Mouse (Mus musculus) cerebellum, adult 8-10 months (tissue): ENCODE results near the gene Cog5.

Source experiments
- DNase-seq: peaks from one replicate; pipeline ENCODE4 v3.0.0; 2022

Cog5 gene

DNA sequence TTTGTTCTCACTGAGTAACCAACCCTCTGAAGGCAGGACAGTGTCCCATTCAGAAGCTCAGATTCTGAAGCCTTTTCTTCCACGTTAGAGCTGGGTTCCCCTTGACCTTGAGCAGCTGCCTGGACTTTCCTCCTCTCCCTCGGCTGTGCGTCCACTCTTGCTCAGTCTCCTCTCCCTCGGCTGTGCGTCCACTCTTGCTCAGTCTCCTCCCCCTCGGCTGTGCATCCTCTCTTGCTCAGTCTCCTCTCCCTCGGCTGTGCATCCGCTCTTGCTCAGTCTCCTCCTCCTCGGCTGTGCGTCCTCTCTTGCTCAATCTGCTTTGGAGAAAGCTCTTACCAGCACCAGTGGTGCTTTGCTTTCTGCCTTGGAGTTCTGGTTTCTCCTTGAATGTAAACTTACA is 171.2 kb downstream of the Cog5 start:
- DNase-seq: peak; percentile 58

DNA sequence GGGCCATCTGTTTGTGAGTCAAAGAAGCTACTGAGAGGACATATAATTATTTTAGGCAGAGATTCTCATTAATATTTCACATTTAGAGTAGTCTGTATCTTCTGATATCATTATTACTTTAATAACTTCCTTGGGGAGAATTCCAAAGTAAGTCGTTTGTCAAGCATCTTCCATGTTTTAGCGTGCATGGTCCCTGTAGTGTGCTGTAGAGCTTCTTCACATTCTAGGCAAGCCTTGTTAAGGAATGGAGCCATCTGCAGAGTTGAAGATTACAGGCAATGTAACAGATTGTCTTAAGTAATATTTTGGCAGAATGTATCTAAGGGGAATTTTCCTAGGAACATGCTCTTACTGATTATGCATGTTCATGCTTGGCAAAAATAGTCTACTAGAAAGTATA is 171.8 kb downstream of the Cog5 start:
- DNase-seq: no peak

DNA sequence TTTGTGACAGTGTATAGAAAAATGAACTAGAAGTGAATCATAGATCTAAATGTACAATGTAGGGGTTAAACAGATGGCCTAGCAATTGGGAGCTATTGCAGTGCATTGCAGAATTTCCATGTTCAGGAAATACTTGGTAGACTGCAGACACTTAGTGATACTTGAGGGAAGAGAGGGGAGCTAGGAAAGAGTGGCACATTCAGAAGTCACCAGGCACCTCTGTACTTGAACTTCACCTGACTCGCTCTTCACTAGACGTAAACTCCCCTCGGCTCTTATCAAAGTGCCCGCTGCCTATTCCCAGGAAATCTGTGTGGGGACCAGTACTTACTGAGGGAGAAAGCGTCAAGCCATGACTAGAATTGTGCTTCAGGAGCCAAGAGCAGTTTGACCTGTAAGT is 180.8 kb downstream of the Cog5 start:
- no peak for DNase-seq

DNA sequence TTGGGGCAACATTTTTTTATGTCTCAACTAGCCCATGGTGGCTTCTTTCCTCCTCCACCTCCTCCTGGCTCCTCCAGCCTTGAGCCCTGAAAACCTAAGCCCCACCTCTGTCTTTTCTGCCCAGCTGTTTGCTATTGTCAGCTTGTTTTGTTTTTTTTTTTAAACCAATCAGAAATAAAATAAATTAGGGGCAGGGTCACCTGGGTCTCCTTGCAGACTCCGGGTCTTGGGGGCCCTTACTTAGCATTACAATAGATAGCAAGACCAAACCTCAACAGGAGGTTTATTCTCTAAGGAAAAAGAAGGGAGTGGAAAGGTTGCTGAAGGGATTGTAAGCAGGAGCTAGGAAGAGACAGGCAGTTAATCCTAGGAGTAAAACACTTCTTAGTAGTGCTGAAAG is 181.5 kb downstream of the Cog5 start:
- DNase-seq: no peak

DNA sequence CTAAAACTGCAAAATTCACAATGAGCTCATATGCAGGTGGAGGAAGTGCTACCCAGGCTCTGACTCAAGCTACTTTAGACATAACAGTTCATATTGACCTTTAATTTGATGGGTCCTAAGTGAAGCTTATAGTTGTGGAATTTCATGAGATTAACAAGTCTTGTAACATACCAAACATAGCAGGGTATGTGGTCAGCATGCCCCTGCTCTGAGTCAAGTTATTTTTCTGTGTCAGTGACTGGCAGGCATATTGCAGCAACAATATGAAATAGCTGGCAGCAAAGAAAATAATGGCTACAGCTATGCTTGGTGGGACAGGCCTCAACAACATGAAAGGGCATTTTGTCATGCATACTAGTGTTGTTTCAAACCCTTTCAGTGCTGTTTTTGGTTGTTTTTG is 183.9 kb downstream of the Cog5 start:
- DNase-seq: no peak

DNA sequence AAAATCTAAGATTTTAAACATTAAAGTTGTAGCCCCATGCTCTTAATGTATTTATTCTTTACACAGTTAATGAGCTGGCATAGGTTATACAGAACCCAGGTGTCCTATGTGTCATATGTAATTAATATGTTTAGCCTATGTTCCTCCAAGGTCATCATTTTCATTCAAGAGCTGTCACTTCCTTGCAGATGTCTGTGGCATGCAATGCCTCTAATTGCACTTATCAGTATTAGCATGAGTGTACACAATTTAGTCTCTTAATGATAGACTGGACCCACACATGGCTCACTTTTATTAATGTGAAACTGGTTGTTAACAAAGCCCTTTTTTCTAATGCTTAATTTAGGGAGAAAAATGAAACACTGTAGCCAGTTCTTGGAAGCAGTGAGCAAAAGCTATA is 184.6 kb downstream of the Cog5 start:
- no peak for DNase-seq

DNA sequence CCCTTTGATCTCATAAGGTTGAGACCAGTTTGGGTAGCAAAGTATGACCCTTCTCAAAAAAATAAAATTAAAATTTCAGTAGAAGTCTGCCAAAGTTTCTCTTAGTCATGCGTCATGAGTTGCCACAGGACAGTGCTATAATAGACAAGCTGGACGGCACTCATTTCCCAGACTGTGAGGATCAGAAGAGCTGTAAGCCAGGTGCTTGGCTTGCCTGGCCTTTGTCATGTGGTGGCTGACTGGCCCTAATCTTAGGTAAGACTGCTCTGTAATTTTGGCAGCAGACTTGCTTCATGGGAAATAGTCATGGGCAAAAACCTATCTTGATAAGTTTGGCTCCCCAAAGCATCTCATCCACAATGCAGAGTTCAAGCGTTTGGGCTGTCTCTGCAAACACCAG is 191.4 kb downstream of the Cog5 start:
- no peak for DNase-seq

DNA sequence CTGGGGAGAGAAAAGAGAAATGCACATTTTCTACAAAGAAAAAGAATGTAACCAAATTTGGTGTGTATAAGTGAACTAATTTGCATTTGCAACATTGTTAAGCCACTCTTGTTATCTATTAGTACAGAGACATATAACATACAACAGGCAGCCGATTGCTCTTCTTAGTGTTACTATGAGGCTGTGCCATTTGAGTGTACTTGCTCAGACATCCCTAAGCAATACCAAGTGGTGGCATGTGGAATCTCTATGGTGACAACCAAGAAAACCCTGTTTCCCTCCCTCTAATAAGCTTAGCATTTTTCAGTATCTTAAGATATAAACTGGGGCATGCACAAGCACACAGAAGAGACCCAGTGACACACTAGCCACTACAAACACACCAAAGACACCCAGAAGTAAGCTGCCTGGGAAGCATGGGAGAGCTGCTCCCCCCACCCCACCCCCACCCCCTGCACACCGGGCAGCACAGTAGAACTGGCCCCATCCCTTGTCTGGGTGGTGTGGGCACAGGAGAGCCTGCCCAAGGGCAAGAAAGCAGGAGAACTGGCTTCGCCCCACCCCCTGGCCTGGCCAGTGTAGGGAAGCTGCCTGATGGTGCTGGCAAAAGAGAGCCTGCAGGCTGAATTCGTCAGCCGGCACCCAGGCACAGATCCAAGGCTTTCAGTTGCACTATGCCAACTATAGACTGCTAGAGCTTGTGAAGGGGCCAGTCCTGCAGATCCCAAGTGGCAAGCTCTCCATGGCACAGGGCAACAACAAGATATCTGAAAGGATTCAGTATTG is 194.2 kb downstream of the Cog5 start:
- peak; percentile 90 for DNase-seq

DNA sequence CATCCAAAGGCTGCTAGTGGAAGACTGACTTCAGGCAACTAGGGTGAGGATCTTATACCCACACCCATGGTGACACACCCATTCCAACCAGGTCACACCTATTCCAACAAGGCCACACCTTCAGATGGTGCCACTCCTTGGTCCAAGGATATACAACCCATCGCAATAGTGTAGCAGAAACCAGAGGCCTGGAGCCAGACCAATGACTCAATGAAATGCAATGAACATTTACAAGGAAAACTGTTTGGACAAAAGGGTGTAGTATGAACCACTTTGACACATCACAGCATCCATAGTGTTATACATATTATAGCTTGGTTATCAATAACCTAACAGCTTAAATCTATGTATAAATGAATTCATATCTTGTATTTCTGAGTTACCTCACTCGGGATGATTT is 194.9 kb downstream of the Cog5 start:
- peak; percentile 17 for DNase-seq

DNA sequence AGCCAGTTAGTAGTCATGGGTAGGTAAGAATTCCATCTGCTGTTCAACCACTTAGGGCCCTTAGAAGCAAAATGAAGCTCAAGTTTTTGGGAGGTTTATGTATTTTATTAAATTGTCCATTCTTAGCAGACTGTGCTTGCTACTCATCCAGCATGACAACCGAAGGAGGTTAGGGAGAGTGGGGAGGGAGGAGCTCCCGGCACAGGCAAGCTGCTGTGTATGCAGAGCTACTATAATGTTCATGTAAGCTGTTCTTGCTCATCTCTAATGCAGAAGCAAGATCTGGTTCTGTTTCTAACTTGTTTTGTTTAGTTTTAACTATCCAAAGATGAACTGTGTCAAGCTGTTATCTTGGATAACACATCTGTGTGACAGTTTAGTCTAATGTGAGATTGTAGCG is 199.4 kb downstream of the Cog5 start:
- no peak for DNase-seq

DNA sequence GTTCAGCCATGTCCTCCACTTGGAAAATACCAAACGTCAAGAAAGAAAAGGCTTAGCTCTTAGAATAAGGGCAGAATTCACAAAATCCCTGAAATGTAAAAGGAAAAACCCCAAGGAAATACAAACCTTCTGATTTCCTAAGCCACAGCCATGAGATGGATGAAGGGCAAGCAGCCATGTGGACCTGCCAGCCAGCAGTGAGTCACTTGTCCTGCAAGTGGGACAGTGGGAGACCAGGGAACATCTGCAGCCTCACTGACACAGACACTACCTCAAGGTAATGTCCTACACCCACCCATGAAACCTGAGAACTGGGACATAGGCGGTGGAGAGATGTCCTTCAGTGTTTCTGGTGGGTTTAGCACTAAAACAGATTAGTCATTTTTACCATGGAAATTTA is 200.1 kb downstream of the Cog5 start:
- no peak for DNase-seq

DNA sequence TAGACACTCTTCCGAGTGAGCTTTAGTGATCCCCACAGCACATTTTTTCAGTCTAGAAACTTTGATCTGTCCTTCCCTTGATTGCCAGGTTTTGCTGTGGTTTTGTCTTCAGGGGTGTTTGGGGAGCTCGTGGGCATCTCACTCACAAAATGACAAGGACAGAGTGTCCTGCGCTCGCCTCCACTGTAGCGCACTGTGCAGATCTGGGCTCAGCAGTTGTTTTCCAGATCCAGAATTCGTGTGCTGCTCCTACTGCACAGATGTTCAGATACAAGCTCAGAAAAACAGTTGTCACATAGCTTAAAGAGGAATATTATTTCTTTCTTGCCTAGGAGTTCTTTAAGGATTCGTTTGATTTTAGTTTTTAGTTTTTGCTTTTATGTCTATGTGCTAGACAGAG is 203.1 kb downstream of the Cog5 start:
- no peak for DNase-seq

DNA sequence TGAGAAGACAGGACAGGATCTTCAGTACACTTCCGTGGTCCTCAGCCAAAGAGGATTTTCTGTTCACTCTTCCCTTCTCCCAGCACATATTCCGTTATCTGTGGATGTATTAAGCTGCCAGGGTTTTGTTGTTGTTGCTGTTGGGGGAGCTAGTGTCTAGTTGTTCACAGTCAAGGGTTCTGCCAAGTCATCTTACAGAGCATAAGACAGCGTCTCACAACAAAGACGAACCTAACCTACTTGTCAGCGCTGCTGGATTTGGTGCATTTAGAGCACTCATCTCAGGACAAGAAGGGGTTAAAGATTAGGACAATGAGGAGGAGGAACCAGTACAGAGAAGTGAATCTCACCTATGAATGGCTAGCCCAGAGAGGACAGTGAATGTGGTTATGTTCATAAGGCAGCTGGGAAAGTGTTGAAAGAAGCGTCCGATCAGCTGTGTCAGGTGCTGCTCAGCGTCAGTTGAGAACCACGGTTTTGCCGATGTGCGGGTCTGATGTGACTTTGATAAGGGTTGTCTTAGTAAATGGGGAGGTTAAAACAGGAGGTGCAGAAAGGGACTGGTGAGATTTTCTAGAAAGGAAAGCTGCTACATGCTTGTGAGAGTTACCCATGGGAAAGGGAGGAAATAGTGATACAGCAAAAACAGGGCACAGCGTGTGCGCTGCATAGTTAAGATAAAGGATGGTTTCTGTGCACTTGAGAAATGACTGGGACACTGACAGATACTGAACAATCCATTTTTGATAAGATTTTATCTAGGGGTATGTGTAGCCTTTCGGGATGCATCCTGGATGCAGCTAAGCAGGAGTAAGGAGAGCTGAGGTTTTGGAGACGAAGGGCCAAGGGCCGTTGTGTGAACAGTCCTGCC is 208.2 kb downstream of the Cog5 start:
- DNase-seq: no peak

DNA sequence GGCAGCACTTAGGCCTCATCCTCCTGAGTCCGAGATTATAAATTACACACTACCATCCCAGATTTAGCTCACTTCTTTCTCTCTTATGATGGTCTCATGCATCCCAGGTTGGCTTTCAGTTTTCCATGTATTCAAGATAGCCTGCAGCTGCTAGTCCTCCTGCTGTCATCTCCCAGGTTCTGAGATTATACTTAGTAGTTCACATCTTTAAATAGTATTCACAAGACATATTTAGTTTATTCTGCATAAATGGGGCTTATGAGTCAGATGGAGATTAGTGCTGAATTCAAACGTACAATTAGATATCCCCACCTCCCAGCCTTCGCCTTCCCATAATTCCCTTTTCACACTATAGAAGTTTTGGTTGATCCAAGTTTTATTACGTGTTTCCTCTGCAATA is 222.1 kb downstream of the Cog5 start:
- no peak for DNase-seq

DNA sequence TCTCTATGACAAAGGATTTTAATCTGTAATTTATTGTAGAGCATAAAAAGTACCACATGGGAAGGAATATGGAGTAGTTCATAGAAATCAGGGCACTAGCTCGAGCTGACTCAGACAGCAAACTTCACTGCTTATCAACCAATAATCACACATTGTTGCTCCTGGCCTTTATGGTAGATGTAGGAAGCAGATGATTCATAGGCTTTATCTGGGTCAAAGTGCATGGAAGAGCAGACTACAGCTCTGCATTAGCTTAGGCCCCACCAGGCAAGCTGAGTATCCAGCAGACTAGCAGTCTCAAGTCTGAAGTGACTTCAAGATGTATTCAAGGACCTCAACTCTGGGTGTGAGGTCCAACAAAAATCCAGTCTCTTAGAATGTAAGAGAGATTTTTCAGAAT is 228.1 kb downstream of the Cog5 start:
- DNase-seq: no peak

DNA sequence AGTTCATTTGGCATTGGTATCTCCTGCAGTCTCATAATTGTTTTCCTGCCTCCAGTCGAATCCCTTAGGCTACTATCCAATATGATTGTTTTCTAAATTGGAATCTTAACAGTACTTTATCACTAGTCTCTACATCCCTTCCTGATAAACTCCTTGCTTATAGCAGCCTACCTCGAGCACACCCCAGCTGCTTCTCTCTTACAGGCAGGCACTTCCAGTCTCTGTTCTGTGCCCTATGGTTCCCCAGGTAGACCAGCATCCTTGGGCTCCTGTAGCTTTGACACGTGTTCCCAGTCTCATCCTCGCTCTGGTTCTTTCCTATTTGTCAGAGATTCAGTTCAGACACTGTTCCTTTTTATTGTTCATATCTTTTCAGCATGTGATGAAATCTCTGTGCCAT is 229.7 kb downstream of the Cog5 start:
- DNase-seq: no peak

DNA sequence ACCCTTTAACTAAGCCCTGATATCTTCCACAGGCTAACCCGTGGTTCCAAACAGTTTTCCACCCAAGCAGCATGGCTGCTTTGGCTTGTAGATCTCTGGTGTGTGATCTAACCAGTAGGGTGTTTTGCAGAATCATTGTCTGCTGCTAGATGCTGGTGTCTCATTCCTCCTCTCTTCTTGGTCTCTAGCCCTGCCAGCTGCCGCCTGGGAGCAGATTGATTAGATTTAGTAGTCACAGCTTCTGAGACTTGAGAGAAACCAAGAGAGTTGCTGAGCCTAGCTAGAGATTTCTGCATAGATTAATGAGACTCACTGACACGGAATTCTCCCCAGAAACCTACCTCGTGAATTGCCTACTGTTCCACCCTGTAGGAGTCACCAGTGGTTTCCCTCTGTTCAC is 230.4 kb downstream of the Cog5 start:
- DNase-seq: no peak

DNA sequence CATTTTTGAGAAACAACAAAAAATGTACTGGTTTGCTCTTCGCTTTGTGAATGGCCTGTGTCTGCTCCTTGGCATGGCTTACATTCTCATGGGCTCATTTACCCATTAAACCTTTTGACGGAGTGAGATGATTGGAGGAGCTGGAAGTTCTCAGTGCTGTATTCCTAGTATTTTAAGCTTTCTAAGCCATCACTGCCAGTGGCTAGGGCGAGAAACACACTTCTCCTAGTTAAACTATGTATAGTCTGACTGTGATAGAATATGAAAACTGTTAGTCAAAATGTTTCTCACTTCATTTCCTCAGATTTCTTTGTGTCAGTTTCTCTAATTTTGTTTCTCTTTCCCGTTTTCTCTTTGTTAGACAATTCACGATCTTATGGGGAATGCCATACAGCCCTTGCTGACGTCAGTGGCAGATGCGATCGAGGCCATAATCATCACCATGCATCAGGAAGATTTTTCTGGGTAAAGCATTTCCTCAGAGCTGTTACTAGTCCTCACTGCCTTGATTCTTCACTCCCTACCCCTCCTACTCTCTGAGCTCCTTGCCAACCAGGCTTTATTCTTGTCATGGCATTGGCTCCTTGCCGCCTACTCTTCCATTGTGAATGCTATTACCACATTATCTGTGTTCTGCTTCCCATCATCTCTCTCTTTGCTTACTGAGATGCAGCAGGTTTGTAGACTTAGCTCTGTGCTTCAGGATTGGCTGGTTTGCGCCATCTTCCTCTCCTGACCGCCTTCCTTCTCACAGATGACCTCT is 231.4 kb downstream of the Cog5 start:
- DNase-seq: no peak

DNA sequence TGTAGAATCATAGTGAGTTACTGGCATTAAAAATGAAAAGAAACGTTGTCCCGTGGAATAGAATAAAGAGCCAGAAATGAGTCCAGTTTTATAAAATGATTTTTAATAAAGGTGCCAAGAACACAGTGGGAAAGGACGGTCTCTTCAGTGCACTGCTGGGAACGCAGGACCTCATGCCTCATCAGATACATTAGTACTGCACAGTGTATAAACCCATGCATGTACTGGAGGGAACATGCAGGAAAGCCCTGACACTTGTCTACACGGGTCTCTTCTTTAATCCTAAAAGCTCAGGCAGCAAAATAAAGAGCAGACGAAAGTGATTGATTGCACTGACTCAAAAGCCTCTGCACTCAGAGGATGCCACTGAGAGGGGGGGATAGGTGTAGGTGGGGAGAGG is 236.0 kb downstream of the Cog5 start:
- DNase-seq: no peak

DNA sequence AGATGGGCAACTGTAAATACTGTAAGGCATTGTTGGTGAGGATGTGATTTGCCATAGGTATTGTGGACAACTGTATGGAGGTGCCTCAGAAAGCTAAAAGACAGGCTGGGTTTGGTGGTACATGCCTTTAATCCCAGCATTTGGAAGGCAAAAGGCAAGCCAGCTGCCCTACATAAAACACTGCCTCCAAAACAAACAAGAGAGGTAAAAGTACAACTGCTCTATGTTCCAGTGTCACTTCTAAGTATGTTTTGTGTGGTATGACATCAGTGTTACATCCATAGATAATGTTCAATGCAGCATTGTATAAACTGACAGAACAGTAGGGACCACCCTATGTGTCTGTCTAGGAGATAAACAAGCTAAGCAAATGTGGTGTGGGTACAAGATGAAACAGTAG is 237.4 kb downstream of the Cog5 start:
- DNase-seq: no peak

DNA sequence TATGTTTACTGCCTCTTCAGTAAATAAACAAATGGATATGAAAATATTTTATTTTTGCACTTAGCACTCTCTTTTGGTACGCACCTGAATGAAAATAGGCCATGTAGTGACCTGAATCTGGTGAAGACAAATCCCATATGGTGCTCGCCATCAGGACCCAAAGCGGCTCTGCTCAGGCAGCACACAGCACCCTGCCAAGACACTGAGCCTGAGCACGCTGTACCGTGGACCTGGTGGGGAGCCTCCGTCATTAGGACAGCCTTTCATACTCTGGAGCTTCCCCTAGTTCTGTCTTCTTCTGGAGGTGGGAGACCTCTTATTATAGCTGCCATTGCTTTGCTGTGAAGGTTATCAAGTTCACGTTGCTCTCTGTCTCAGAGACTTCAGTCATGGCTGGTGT is 238.1 kb downstream of the Cog5 start:
- peak; percentile 76 for DNase-seq

DNA sequence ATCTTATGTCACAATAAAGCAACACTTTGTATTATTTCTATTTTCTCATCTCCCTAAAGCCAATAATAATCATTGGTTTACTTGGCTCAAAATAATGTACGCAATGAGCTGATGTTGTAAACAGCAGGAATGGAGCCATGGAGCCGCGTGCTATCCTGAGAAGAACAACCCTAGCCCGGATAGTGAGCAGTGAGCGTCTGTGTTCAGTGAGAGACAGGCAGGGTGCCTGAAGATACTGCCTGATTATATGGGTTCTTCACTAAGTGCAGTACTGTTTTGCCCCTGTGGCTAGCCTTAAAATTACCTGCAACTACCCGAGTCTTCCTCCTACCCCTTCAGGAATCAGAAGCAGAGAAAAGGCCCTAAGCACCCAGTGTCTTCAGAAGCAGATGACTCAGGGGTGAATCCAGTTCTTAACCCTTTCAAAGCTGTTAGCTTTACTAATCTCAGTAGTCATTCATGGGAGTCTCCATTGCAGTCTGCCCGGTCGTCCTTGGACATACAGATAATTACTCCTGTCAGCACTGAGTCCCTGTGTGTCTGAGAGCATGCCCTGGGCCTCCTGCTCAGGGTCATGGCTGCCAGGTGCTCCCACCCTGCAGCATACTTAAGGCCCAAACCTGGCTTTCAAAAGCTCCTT is 240.5 kb downstream of the Cog5 start:
- DNase-seq: no peak

DNA sequence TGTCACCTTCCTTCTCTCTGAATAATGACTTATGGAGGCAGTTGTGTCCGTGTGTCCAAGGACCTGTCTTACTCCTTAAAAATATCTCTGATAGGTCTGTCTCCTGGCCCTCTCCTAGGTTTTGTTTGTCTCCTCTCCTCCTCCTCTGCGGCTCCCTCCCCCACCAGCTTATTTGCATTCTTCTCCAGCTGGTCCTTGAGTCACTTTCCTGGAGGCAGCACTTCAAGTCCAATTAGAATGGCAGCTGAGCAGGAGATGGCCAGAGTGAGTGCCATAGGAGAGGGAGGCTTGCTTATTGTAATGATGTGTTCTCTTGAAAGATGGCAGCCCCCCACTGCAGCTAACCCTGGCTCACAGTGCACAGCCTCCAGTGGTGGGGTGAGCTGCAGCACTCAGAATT is 241.2 kb downstream of the Cog5 start:
- DNase-seq: peak; percentile 64
